Mouse (Mus musculus) 3134 (cell line): ENCODE measurements around the gene Cd55.
"Not testable (repeated sequence)": the region's sequence is repeated elsewhere in the genome, so short reads cannot be mapped to it uniquely, and the experiment has no call there.

Source experiments
- DNase-seq: peaks from one replicate; pipeline ENCODE4 v3.0.0-alpha.2; 2011; ENCODE audit warnings: low spot score; ENCODE audit not compliant: insufficient read length; ENCODE audit errors: extremely low read depth

The Cd55 gene

GRCm38 (mm10) chr1:130427175-130427853 lies 35.2 kb downstream of the Cd55 start:
- DNase-seq, result not testable (repeated sequence)

DNA sequence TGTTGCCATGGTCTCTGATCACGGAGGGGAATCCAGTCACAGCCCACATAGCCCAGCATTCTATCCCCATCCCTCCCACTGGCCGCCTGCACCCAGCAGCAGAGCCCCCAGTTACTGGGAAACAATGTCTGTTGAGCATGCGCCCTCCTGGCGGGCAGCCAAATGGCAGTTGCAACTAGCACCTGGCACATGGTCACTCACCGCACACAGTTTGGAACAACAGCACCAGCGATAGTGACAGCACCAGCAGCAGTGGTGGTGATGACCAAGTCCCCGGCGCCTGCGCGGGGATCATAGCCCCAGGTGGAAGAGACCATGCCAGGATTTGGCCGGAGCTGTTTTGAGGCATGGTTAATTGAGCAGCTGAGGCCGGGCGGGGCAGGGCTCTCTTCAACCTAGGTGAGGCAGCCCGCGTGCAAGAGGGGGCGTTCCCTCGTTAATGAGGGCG lies 39.9 kb downstream of the Cd55 start, which contains the start of gene Cd55b:
Cd55b (minus strand) TSS at position 346 of the 448 bp plus-strand sequence.
- no peak for DNase-seq

GRCm38 (mm10) chr1:130422033-130422432 lies 40.5 kb downstream of the Cd55 start:
- DNase-seq, result not testable (repeated sequence)

DNA sequence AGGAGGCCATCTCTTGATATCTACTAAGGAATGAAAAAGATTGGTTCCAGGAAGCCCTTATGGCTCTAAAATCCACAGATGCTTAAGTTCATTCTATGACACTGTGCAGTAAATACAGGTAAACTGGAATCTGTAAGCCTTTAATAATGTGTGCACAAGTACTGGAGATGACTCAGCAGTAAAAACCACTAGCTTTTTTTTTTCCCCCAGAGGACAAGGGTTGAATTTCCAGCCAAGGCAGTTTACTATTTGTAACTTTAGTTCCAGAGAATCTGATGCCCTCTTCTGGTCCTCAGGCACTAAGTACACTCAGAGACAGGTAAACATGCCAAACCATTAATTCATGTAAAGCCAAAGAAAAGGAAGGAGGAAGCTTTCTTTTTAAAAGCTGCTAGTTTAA lies 65.4 kb downstream of the Cd55 start:
- not testable (repeated sequence) for DNase-seq
